Mouse (Mus musculus): ENCODE measurements at regions not wholly inside any gene's neighbourhood (a gene's known extent, or its start where the extent isn't known, plus 50 kb on each side); places are given as distances from the start of the nearest gene placed in this dataset.
A peak's percentile ranks its signal among the peaks of the same experiment; 100 is the strongest.
"Not testable (repeated sequence)": the region's sequence is repeated elsewhere in the genome, so short reads cannot be mapped to it uniquely, and the experiment has no call there.

- Histone ChIP-seq H3K27me3 (no peaks in the 10 kb centered on the region), H3K9ac (no peak overlapping the region), H3K36me3 (no peaks in the 10 kb centered on the region), H3K27ac (replicated peaks) (no peak overlapping the region), H3K4me2 (no peak overlapping the region), H3K9me3 (no peaks in the 10 kb centered on the region), H3K4me1 (replicated peaks) (no peaks in the 10 kb centered on the region), H3K4me3 (no peak overlapping the region)
- ATAC-seq (ENCODE audit: low FRiP score, low read depth) = no peak
- 78% methylated on average over 2 of the region's 2 CpGs for WGBS
Observed at GRCm38 (mm10) chr4:69677315-69677714, 723.1 kb upstream of the Brinp1 start.

- no peak overlapping the region for H3K27ac ChIP-seq (replicated peaks)
Observed at GRCm38 (mm10) chr4:69673456-69673855, 719.3 kb upstream of the Brinp1 start.

GRCm38 (mm10) chr4:69628908-69629307, 674.7 kb upstream of the Brinp1 start:
- Histone ChIP-seq H3K9ac (no peak overlapping the region), H3K27me3 (no peaks in the 10 kb centered on the region), H3K4me3 (no peak overlapping the region), H3K27ac (replicated peaks) (no peak overlapping the region; the same call in 1 of the 2 replicates), H3K36me3 (no peaks in the 10 kb centered on the region), H3K4me1 (replicated peaks) (no peaks in the 10 kb centered on the region), H3K9me3 (no peaks in the 10 kb centered on the region), H3K4me2 (no peak overlapping the region)
- WGBS = 39% methylated on average over 2 of the region's 2 CpGs
- peak; percentile 30; the same call in 1 of the 2 replicates for ATAC-seq (ENCODE audit: low FRiP score, low read depth)

More at GRCm38 (mm10) chr4:69673456-69673855, 719.3 kb upstream of the Brinp1 start:
- Histone ChIP-seq H3K9ac (no peak overlapping the region), H3K36me3 (no peaks in the 10 kb centered on the region), H3K27me3 (no peaks in the 10 kb centered on the region), H3K4me3 (no peak overlapping the region), H3K4me2 (no peak overlapping the region), H3K9me3 (no peaks in the 10 kb centered on the region), H3K4me1 (replicated peaks) (no peaks in the 10 kb centered on the region)
- ATAC-seq (ENCODE audit: low FRiP score, low read depth) = no peak

- H3K9ac ChIP-seq; H3K36me3 ChIP-seq; ATAC-seq (ENCODE audit: low FRiP score, low read depth); H3K27me3 ChIP-seq; H3K9me3 ChIP-seq; H3K4me1 ChIP-seq (replicated peaks); H3K4me2 ChIP-seq; H3K27ac ChIP-seq (replicated peaks); H3K4me3 ChIP-seq: not testable (repeated sequence)
- 85% methylated on average over 2 of the region's 2 CpGs for WGBS
Observed at GRCm38 (mm10) chr4:69626426-69626825, 672.2 kb upstream of the Brinp1 start.

GRCm38 (mm10) chr4:69625831-69626230, 671.6 kb upstream of the Brinp1 start:
- Histone ChIP-seq H3K9ac (no peak overlapping the region), H3K4me1 (replicated peaks) (no peaks in the 10 kb centered on the region), H3K9me3 (no peaks in the 10 kb centered on the region), H3K36me3 (no peaks in the 10 kb centered on the region), H3K27me3 (no peaks in the 10 kb centered on the region), H3K4me2 (no peak overlapping the region), H3K27ac (replicated peaks) (no peak overlapping the region), H3K4me3 (no peak overlapping the region)
- WGBS = 60% methylated on average over 2 of the region's 2 CpGs
- ATAC-seq (ENCODE audit: low FRiP score, low read depth) = no peak

GRCm38 (mm10) chr4:69621058-69621609, 666.9 kb upstream of the Brinp1 start:
- H3K36me3 ChIP-seq = no peaks in the 10 kb centered on the region
- H3K9me3 ChIP-seq = no peaks in the 10 kb centered on the region
- ATAC-seq (ENCODE audit: low FRiP score, low read depth) = no peak
- no peak overlapping the region for H3K27ac ChIP-seq (replicated peaks)
- H3K4me2 ChIP-seq = no peak overlapping the region
- 92% methylated on average over 2 of the region's 2 CpGs for WGBS
- H3K9ac ChIP-seq = no peak overlapping the region
- H3K27me3 ChIP-seq = no peaks in the 10 kb centered on the region
- H3K4me3 ChIP-seq = no peak overlapping the region
- H3K4me1 ChIP-seq (replicated peaks) = no peaks in the 10 kb centered on the region

GRCm38 (mm10) chr4:69618161-69618730, 664.0 kb upstream of the Brinp1 start:
- H3K4me3 ChIP-seq = no peak overlapping the region
- no peak for ATAC-seq (ENCODE audit: low FRiP score, low read depth)
- no peaks in the 10 kb centered on the region for H3K4me1 ChIP-seq (replicated peaks)
- H3K27me3 ChIP-seq = no peaks in the 10 kb centered on the region
- 61% methylated on average over 5 of the region's 5 CpGs for WGBS
- H3K27ac ChIP-seq (replicated peaks) = no peak overlapping the region
- H3K9me3 ChIP-seq = no peaks in the 10 kb centered on the region
- H3K4me2 ChIP-seq = no peak overlapping the region
- no peak overlapping the region for H3K9ac ChIP-seq
- H3K36me3 ChIP-seq = no peaks in the 10 kb centered on the region

GRCm38 (mm10) chr4:69614901-69615300, 660.7 kb upstream of the Brinp1 start:
- WGBS = 88% methylated on average over 1 of the region's 1 CpGs
- H3K27me3 ChIP-seq = no peaks in the 10 kb centered on the region
- H3K9ac ChIP-seq = no peak overlapping the region
- H3K27ac ChIP-seq (replicated peaks) = no peak overlapping the region
- H3K4me1 ChIP-seq (replicated peaks) = no peaks in the 10 kb centered on the region
- no peak overlapping the region for H3K4me3 ChIP-seq
- H3K9me3 ChIP-seq = no peaks in the 10 kb centered on the region
- H3K4me2 ChIP-seq = no peak overlapping the region
- no peaks in the 10 kb centered on the region for H3K36me3 ChIP-seq
- ATAC-seq (ENCODE audit: low FRiP score, low read depth) = no peak

- Histone ChIP-seq H3K36me3 (no peaks in the 10 kb centered on the region), H3K4me3 (no peak overlapping the region), H3K9ac (no peak overlapping the region), H3K4me1 (replicated peaks) (no peaks in the 10 kb centered on the region), H3K27ac (replicated peaks) (no peak overlapping the region), H3K4me2 (no peak overlapping the region), H3K9me3 (no peaks in the 10 kb centered on the region), H3K27me3 (no peaks in the 10 kb centered on the region)
- WGBS = 76% methylated on average over 5 of the region's 5 CpGs
- no peak for ATAC-seq (ENCODE audit: low FRiP score, low read depth)
Observed at GRCm38 (mm10) chr4:69611681-69612300, 657.6 kb upstream of the Brinp1 start.

- H3K27ac ChIP-seq (replicated peaks) = no peak overlapping the region
- no peaks in the 10 kb centered on the region for H3K36me3 ChIP-seq
- 96% methylated on average over 1 of the region's 1 CpGs for WGBS
- no peak for ATAC-seq (ENCODE audit: low FRiP score, low read depth)
- no peak overlapping the region for H3K9ac ChIP-seq
- no peak overlapping the region for H3K4me3 ChIP-seq
- H3K4me2 ChIP-seq = no peak overlapping the region
- no peaks in the 10 kb centered on the region for H3K27me3 ChIP-seq
- no peaks in the 10 kb centered on the region for H3K9me3 ChIP-seq
- no peaks in the 10 kb centered on the region for H3K4me1 ChIP-seq (replicated peaks)
Observed at GRCm38 (mm10) chr4:69608885-69609284, 654.7 kb upstream of the Brinp1 start.

GRCm38 (mm10) chr4:69596992-69597541, 642.9 kb upstream of the Brinp1 start:
- no peak overlapping the region for H3K4me3 ChIP-seq
- peak overlapping the region; percentile 29; the same call in 1 of the 2 replicates for H3K27ac ChIP-seq (replicated peaks)
- 38% methylated on average over 6 of the region's 6 CpGs for WGBS
- no peak overlapping the region for H3K9ac ChIP-seq
- H3K27me3 ChIP-seq = no peaks in the 10 kb centered on the region
- H3K36me3 ChIP-seq = no peaks in the 10 kb centered on the region
- H3K4me1 ChIP-seq (replicated peaks) = no peaks in the 10 kb centered on the region
- ATAC-seq (ENCODE audit: low FRiP score, low read depth) = peak; percentile 79; the same call in 1 of the 2 replicates
- no peak overlapping the region for H3K4me2 ChIP-seq
- H3K9me3 ChIP-seq = no peaks in the 10 kb centered on the region

- no peaks in the 10 kb centered on the region for H3K9me3 ChIP-seq
- H3K4me3 ChIP-seq = no peak overlapping the region
- H3K27ac ChIP-seq (replicated peaks) = no peak overlapping the region
- no peak overlapping the region for H3K9ac ChIP-seq
- no peak overlapping the region for H3K4me2 ChIP-seq
- no peak for ATAC-seq (ENCODE audit: low FRiP score, low read depth)
- H3K27me3 ChIP-seq = no peaks in the 10 kb centered on the region
- H3K36me3 ChIP-seq = no peaks in the 10 kb centered on the region
- no peaks in the 10 kb centered on the region for H3K4me1 ChIP-seq (replicated peaks)
- WGBS = 37% methylated on average over 2 of the region's 2 CpGs
Observed at GRCm38 (mm10) chr4:69594022-69594421, 639.8 kb upstream of the Brinp1 start.
